Mouse (Mus musculus) cortical plate, adult 2 months (tissue): Measurements from ENCODE around the gene 2700049A03Rik.

Source experiments
- CTCF ChIP-seq: fragments of 200-500 bp; IDR thresholded peaks from 2 replicates; pipeline ENCODE4 v1.5.1; 2011; ENCODE audit warnings: mild to moderate bottlenecking, control low read depth, low read length; ENCODE audit not compliant: insufficient read depth; ENCODE audit errors: extremely low read depth
- POLR2A ChIP-seq: fragments of 200-500 bp; IDR thresholded peaks from 2 replicates; pipeline ENCODE4 v1.6.1; 2011; ENCODE audit warnings: mild to moderate bottlenecking, low read length, control low read depth; ENCODE audit not compliant: insufficient read depth; ENCODE audit errors: extremely low read depth

GRCm38 (mm10) chr12:71113675-71114288, 22.9 kb upstream of the 2700049A03Rik start:
- no peak for TF ChIP-seq CTCF
- no peak for TF ChIP-seq POLR2A
